Mouse (Mus musculus) cortical plate, adult 2 months (tissue): ENCODE data around the gene Acp1. TPM values are rescaled to one million over a fixed set of nuclear protein-coding genes. Genes with fewer than 3 reads are reported as not detected.

Source experiments
- H3K27ac ChIP-seq: fragments of 200-500 bp; 2 replicates; pipeline ENCODE4 v1.5.1; 2012; ENCODE audit warnings: low read length, control low read depth, inconsistent platforms; ENCODE audit not compliant: insufficient read depth
- H3K4me1 ChIP-seq: fragments of 200-500 bp; 2 replicates; pipeline ENCODE4 v1.6.1; 2011; ENCODE audit warnings: low read length; ENCODE audit not compliant: control insufficient read depth, insufficient read depth
- H3K4me3 ChIP-seq: fragments of 200-500 bp; 2 replicates; pipeline ENCODE4 v1.5.1; 2011; ENCODE audit warnings: mild to moderate bottlenecking, low read length, control low read depth; ENCODE audit not compliant: insufficient read depth
- CTCF ChIP-seq: fragments of 200-500 bp; IDR thresholded peaks from 2 replicates; pipeline ENCODE4 v1.5.1; 2011; ENCODE audit warnings: mild to moderate bottlenecking, control low read depth, low read length; ENCODE audit not compliant: insufficient read depth; ENCODE audit errors: extremely low read depth
- POLR2A ChIP-seq: fragments of 200-500 bp; IDR thresholded peaks from 2 replicates; pipeline ENCODE4 v1.6.1; 2011; ENCODE audit warnings: mild to moderate bottlenecking, low read length, control low read depth; ENCODE audit not compliant: insufficient read depth; ENCODE audit errors: extremely low read depth
- polyA plus RNA-seq: library from polyadenylated mRNA; depleted of rRNA; stranded (reverse); fragments of >200 nt; gene quantifications from 2 replicates; pipeline ENCODE4 v1.2.3, GENCODE M21; 2012; rRNA removed

Gene Acp1
- 19.8 and 21.1 TPM in 2 replicates for polyA plus RNA-seq

- peak within 1 kb of the TSS; percentile 83 for H3K4me3 ChIP-seq
- H3K27ac ChIP-seq: no peak within 1 kb of the TSS
- TF ChIP-seq POLR2A (peak; percentile 82), CTCF (no peak)
- H3K4me1 ChIP-seq: peaks cover 6% of the 10 kb centered on the region
Observed at GRCm38 (mm10) chr12:30911261-30912047, at the start of gene Acp1, which contains the start of gene Sh3yl1. Acp1 (minus strand) TSS chr12:30911589. Sh3yl1 (plus strand) TSS chr12:30911668.

DNA sequence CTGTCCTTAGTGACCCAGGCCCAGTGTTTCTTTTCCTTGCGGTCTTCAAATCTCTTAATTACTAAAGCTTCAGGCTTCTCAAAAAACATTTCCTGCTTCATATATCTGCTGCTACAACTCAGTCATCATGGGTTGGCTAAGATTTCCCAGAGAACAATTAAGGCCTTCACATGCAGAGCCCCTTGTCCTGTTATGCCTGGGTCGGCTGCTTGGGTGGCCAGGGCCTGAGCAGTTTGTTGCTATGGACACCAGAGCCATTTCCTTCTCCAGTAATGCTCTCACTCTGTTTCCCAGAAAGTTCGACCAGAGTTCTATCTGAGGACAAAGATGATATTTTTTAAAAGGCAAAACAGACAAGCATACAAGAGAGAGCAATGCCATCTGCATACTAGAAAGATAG, 32.8 kb upstream of the Acp1 start:
- H3K4me3 ChIP-seq: no peak overlapping the region
- no peak overlapping the region for H3K27ac ChIP-seq
- no peaks in the 10 kb centered on the region for H3K4me1 ChIP-seq
- TF ChIP-seq POLR2A (no peak), CTCF (no peak)

DNA sequence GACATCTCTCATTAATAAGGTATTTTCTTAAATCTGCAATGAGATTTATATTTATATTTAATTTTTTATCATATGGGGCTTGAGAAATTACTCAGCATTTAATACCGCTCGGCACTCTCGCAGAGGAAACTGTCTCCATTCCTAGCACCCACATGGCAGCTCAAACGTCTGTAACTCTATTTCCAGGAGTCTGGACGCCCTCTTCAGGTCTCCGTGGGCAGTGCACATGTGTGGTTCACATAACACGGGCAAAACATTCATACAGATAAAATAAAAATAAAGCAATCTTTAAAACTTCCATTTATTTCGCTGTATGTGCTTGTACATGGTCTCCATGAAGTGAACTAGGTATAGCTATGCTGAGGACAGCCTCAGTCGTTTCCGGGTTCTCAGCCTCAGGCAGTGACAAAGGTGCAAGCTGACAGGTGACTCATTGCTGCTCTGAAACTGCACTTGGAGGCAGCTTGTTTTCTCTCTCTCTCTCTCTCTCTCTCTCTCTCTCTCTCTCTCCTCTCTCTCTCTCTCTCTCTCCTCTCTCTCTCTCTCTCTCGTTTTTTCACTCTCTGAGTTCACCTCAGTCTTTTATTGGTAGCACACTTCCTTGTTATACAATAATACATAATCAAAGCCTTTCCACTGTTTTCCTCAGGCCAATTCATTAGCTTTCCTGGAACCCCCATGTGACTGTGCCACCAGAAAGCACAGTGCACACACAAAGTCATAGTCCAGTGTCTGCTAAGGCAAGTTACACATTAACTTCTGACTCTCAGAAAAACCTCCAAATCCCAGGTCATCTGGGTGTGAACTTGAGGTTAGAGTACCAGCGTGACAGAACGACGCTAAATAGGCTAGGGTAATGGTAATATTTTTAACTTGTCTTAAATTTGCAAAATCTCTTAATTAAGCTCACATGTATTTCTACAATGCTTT, 31.9 kb upstream of the Acp1 start:
- H3K4me1 ChIP-seq: no peaks in the 10 kb centered on the region
- H3K27ac ChIP-seq: no peak overlapping the region
- TF ChIP-seq POLR2A: no peak
- no peak for TF ChIP-seq CTCF
- no peak overlapping the region for H3K4me3 ChIP-seq

DNA sequence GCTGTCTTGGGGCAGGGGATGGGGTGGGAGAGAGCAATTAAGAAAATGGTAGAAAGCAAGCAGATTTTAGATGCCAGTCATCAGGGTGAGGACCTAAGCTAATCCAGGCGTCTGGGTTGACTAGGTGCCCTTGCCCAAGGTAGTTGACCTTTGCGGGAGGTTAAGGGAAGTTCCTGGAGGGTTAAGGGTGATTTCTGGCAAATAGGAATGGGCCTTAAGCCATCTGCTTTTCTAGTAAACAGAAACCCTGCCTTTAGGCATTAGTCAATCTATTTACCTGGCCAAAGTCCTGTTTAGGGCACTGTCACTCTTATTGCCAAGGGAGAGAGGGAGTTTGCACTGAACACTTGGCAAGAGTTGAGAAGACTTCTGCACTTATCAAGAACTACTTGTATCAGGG, 25.5 kb upstream of the Acp1 start:
- Histone ChIP-seq H3K27ac (no peak overlapping the region), H3K4me1 (no peaks in the 10 kb centered on the region), H3K4me3 (no peak overlapping the region)
- TF ChIP-seq CTCF: no peak
- TF ChIP-seq POLR2A: no peak

GRCm38 (mm10) chr12:30933299-30933698, 21.9 kb upstream of the Acp1 start:
- H3K27ac ChIP-seq: no peak overlapping the region
- no peak overlapping the region for H3K4me3 ChIP-seq
- no peaks in the 10 kb centered on the region for H3K4me1 ChIP-seq
- TF ChIP-seq CTCF (no peak), POLR2A (no peak)

DNA sequence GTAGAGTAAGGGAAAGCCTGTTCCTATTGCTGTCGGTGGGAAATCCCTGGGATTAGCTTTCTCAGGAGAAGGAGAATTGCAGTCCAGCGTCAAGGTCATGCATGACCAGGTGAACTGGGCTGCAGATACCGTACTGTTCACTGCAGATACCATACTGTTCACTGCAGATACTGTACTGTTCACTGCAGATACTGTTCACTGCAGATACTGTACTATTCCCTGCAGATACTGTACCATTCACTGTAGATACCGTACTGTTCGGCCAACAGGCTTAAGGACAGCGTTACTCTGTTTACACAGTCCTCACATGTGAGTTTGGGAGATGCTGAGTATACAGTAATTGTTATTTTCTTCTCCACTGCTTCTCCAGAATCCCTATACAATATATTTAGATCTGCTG, 16.8 kb upstream of the Acp1 start:
- Histone ChIP-seq H3K27ac (no peak overlapping the region), H3K4me3 (no peak overlapping the region), H3K4me1 (no peaks in the 10 kb centered on the region)
- TF ChIP-seq CTCF (no peak), POLR2A (no peak)

DNA sequence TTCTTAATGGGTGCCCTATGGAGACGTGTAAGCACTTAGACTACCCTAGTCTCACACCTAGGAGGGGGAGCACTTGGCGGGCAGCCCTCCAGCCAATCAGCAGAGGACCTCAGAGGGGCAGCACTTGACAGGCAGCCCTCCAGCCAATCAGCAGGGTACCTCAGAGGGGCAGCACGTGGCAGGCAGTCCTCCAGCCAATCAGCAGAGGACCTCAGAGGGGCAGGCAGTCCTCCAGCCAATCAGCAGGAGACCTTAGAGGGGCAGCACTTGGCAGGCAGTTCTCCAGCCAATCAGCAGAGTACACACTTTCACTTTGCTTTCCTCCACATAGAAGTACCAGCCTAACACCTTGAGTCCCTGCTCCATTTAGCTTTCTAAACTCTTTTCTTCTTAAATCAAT, 11.0 kb upstream of the Acp1 start:
- no peaks in the 10 kb centered on the region for H3K4me1 ChIP-seq
- TF ChIP-seq POLR2A (no peak), CTCF (no peak)
- H3K27ac ChIP-seq: no peak overlapping the region
- no peak overlapping the region for H3K4me3 ChIP-seq

GRCm38 (mm10) chr12:30912840-30913239, 1.5 kb upstream of the Acp1 start:
- Histone ChIP-seq H3K4me1 (peaks cover 5% of the 10 kb centered on the region), H3K4me3 (peak overlapping the region; percentile 83; the same call in 1 of the 2 replicates), H3K27ac (no peak overlapping the region)
- TF ChIP-seq POLR2A (no peak), CTCF (no peak)

GRCm38 (mm10) chr12:30912048-30912381, 626 bp upstream of the Acp1 start:
- Histone ChIP-seq H3K4me3 (peak overlapping the region; percentile 83), H3K27ac (no peak overlapping the region), H3K4me1 (peaks cover 6% of the 10 kb centered on the region)
- TF ChIP-seq CTCF: no peak
- TF ChIP-seq POLR2A: no peak
